Mouse (Mus musculus) heart, adult 2 months (tissue): ENCODE data around the gene Plpp4. TPM values are rescaled to one million over a fixed set of nuclear protein-coding genes. Genes with fewer than 3 reads are reported as not detected.

Experiments used
- DNase-seq, 2 experiments: peaks; one replicate each; pipeline ENCODE4 v3.0.0; 2021
- H3K27ac ChIP-seq: fragments of 200-600 bp; 2 replicates; pipeline ENCODE4 v1.8.1; 2022
- H3K27me3 ChIP-seq: fragments of 200-500 bp; 2 replicates; pipeline ENCODE4 v1.6.1; 2012; ENCODE audit warnings: mild to moderate bottlenecking, low read length, inconsistent platforms, mixed read lengths; ENCODE audit not compliant: control insufficient read depth, insufficient read depth
- H3K36me3 ChIP-seq: fragments of 200-500 bp; 2 replicates; pipeline ENCODE4 v1.6.1; 2012; ENCODE audit warnings: low read length, inconsistent platforms; ENCODE audit not compliant: control insufficient read depth, insufficient read depth
- H3K4me1 ChIP-seq: fragments of 200-500 bp; 2 replicates; pipeline ENCODE4 v1.6.1; 2011; ENCODE audit warnings: low read length; ENCODE audit not compliant: control insufficient read depth, insufficient read depth
- H3K4me3 ChIP-seq: fragments of 200-600 bp; 2 replicates; pipeline ENCODE4 v1.8.1; 2022
- H3K79me2 ChIP-seq: fragments of 200-500 bp; replicated peaks from 2 replicates; pipeline ENCODE4 v1.6.1; 2012; ENCODE audit warnings: mild to moderate bottlenecking, inconsistent platforms, low read length, moderate library complexity, mixed read lengths; ENCODE audit not compliant: control insufficient read depth, insufficient read depth
- H3K9ac ChIP-seq: fragments of 200-500 bp; 2 replicates; pipeline ENCODE4 v1.6.1; 2012; ENCODE audit warnings: low read depth, mild to moderate bottlenecking, control low read depth, inconsistent platforms, low read length, mixed read lengths
- CTCF ChIP-seq: fragments of 200-600 bp; IDR thresholded peaks from 2 replicates; pipeline ENCODE4 v1.8.1; 2022; ENCODE audit warnings: antibody characterized with exemption, mild to moderate bottlenecking, moderate library complexity
- EP300 ChIP-seq: fragments of 200-500 bp; IDR thresholded peaks from 2 replicates; pipeline ENCODE4 v1.6.1; 2011; ENCODE audit warnings: low read depth, low read length, control low read depth; ENCODE audit not compliant: insufficient read depth
- POLR2A ChIP-seq: fragments of 200-500 bp; IDR thresholded peaks from 2 replicates; pipeline ENCODE4 v1.6.1; 2011; ENCODE audit warnings: mild to moderate bottlenecking, low read depth, low read length, control low read depth; ENCODE audit not compliant: insufficient read depth
- WGBS: fragments of 180-500 bp; shearing (Covaris S2); methylation state at CpG from one replicate; pipeline ENCODE4 v1.1.7; 2018; 5-methylcytosine and 5-hydroxymethylcytosine counted together
- intact Hi-C: fragments of 180-260 bp; cut with DNase I; formaldehyde crosslinking; loops from one replicate; pipeline ENCODE4 v1.15.1; 2025
- polyA plus RNA-seq: library from polyadenylated mRNA; depleted of rRNA; stranded (reverse); fragments of >200 nt; gene quantifications from 2 replicates; pipeline ENCODE4 v1.2.3, GENCODE M21; 2012
- total RNA-seq, 2 experiments: library from RNA; stranded (reverse); gene quantifications; 2 replicates each; pipeline ENCODE4 v1.2.3; 2021

Plpp4 gene
- total and polyA plus RNA-seq, 3 experiments, result not detected

GRCm38 (mm10) chr7:129428794-129429193 is 172.0 kb downstream of the Plpp4 start:
- WGBS, result 34% methylated on average over 4 of the region's 4 CpGs
- no peak overlapping the region for H3K9ac ChIP-seq
- no peaks in the 10 kb centered on the region for H3K36me3 ChIP-seq
- TF ChIP-seq CTCF (no peak), EP300 (no peak), POLR2A (no peak)
- no peaks in the 10 kb centered on the region for H3K27me3 ChIP-seq
- H3K4me3 ChIP-seq, result no peak overlapping the region
- H3K79me2 ChIP-seq, result no peaks in the 10 kb centered on the region
- H3K27ac ChIP-seq, result no peak overlapping the region
- intact Hi-C loops, result no loop called here
- DNase-seq, result no peak
- no peaks in the 10 kb centered on the region for H3K4me1 ChIP-seq

DNA sequence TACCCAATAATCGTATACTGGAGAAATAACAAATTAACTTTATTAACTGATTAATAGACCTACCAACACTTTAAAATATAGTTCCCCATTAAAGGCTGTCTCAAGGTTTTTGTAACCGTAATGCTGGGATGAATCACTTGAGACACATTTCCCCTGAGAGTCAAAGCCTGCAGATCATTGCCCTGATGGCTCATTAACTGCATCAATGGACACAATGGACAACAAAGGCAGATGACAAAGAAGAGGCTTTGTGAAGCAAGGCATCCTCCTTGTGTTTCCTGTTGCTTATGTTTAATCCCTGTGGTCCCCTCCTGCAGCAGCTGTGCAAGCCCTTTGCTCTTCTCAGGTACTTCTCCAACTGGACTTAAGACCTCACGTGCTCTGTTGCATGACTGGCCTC is 173.1 kb downstream of the Plpp4 start:
- Histone ChIP-seq H3K4me3 (no peak overlapping the region), H3K27me3 (no peaks in the 10 kb centered on the region), H3K4me1 (no peaks in the 10 kb centered on the region), H3K27ac (no peak overlapping the region), H3K36me3 (no peaks in the 10 kb centered on the region), H3K9ac (no peak overlapping the region), H3K79me2 (no peaks in the 10 kb centered on the region)
- intact Hi-C loops, result no loop called here
- DNase-seq, result no peak
- TF ChIP-seq CTCF, result no peak
- no peak for TF ChIP-seq EP300
- TF ChIP-seq POLR2A, result no peak
- 70% methylated on average over 3 of the region's 3 CpGs for WGBS
